Mouse (Mus musculus) liver, embryonic 14.5 days (tissue): Measurements from ENCODE around the gene Clhc1.

ENCODE experiments used
- CTCF ChIP-seq: IDR thresholded peaks from 2 replicates; pipeline ENCODE4 v1.5.1; 2016; ENCODE audit warnings: antibody characterized with exemption, low read depth, control low read depth
- EP300 ChIP-seq: IDR thresholded peaks from 2 replicates; pipeline ENCODE4 v1.6.1; 2016; ENCODE audit warnings: antibody characterized with exemption, low read depth

DNA sequence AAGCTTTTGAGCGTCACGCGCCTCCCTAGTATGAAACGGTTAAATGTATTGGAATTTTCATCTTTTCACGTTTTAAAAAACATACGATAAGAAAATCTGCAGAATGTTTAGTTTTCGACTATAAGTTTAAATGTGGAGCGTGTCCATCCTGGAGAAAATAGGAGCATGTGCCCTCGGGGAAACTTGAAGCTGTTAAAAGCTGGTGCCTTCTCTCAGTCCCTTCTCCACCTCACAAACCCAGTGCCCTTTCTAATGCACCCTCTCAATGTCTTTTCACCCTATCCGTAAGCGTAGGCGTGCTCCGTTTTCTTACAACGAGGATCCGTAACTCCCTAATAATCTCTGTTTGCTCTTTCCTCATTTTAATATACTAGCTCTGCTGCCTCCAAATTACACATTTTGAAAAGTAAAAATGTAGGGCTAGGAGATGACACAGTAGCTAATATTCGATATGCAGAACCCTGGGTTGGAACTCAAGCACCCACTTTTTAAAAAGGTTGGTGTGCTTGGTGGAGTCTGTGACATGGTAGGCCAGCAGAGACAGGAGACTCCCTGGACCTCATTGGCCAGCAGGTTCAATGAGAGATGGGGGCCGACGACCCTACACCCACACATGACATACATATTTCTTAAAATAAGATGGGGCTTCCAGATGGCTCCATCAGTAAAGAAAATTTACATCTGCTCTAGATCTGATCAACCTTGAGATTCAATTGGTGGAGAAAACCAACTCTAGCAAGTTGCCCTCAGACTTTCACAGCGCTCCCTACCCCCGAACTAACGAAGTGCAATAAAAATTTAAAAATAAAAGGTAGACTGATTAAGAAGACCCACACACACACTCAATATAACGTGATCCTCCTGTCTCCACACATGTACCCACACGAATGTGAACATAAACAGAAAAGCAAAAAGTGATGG is 1.0 kb downstream of the Clhc1 start:
- no peak for TF ChIP-seq CTCF
- no peak for TF ChIP-seq EP300
